Mouse (Mus musculus) forebrain, embryonic 11.5 days (tissue): Measurements from ENCODE around the gene Rnase1. TPM values are rescaled to one million over a fixed set of nuclear protein-coding genes. Genes with fewer than 3 reads are reported as not detected.

ENCODE experiments used
- ATAC-seq: fragments of 200-750 bp; cut with Nextera tagmentation; replicated peaks from 2 replicates; pipeline ENCODE4 v1.8.0; 2017; ENCODE audit warnings: moderate TSS enrichment; ENCODE audit not compliant: low FRiP score
- DNase-seq: peaks from one replicate; pipeline ENCODE4 v3.0.0-alpha.2; 2017; ENCODE audit warnings: low spot score
- H3K27ac ChIP-seq: fragments of 300-500 bp; sonication (generic); 2 replicates; pipeline ENCODE4 v1.5.1; 2014; ENCODE audit warnings: low read depth, low read length
- H3K27me3 ChIP-seq: fragments of 300-500 bp; sonication (generic); 2 replicates; pipeline ENCODE4 v1.6.1; 2014; ENCODE audit warnings: mild to moderate bottlenecking, low read length, mixed read lengths; ENCODE audit not compliant: control insufficient read depth, insufficient read depth
- H3K36me3 ChIP-seq: fragments of 300-500 bp; sonication (generic); 2 replicates; pipeline ENCODE4 v1.6.1; 2014; ENCODE audit warnings: mild to moderate bottlenecking, low read length, moderate library complexity, mixed read lengths; ENCODE audit not compliant: control insufficient read depth, insufficient read depth
- H3K4me1 ChIP-seq: fragments of 300-500 bp; sonication (generic); replicated peaks from 2 replicates; pipeline ENCODE4 v1.6.1; 2014; ENCODE audit warnings: low read length, mixed read lengths; ENCODE audit not compliant: control insufficient read depth, insufficient read depth
- H3K4me2 ChIP-seq: fragments of 300-500 bp; sonication (generic); 2 replicates; pipeline ENCODE4 v1.6.1; 2014; ENCODE audit warnings: low read depth, mild to moderate bottlenecking, low read length, moderate library complexity, mixed read lengths; ENCODE audit not compliant: severe bottlenecking
- H3K4me3 ChIP-seq: fragments of 300-500 bp; sonication (generic); 2 replicates; pipeline ENCODE4 v1.5.1; 2014; ENCODE audit warnings: low read depth, low read length
- H3K9ac ChIP-seq: fragments of 300-500 bp; sonication (generic); 2 replicates; pipeline ENCODE4 v1.6.1; 2014; ENCODE audit warnings: low read length
- H3K9me3 ChIP-seq: fragments of 300-500 bp; sonication (generic); 2 replicates; pipeline ENCODE4 v1.6.1; 2016; ENCODE audit warnings: low read length, mixed read lengths; ENCODE audit not compliant: control insufficient read depth
- WGBS: fragments of 180-500 bp; shearing (Covaris S2); extraction: QIAGEN DNeasy Blood & Tissue Kit; methylation state at CpG from one replicate; pipeline ENCODE4 v1.1.7; 2014; 5-methylcytosine and 5-hydroxymethylcytosine counted together
- polyA plus RNA-seq: library from polyadenylated mRNA; unstranded; fragments of >200 nt; fragmentation: Nextera tagmentation; extraction: Ambion mirVana; gene quantifications from 2 replicates; pipeline ENCODE4 v1.2.1, GENCODE M21; 2014

Gene Rnase1
- polyA plus RNA-seq, 1 experiment from 2014 or later = not detected

GRCm38 (mm10) chr14:51144451-51144850, 2.1 kb downstream of the Rnase1 start:
- Histone ChIP-seq H3K27me3 (no peaks in the 10 kb centered on the region), H3K9ac (no peak overlapping the region), H3K9me3 (no peaks in the 10 kb centered on the region), H3K36me3 (no peaks in the 10 kb centered on the region), H3K27ac (no peak overlapping the region), H3K4me3 (no peak overlapping the region), H3K4me1 (no peaks in the 10 kb centered on the region), H3K4me2 (no peak overlapping the region)
- DNase-seq = no peak
- 97% methylated on average over 4 of the region's 4 CpGs for WGBS
- ATAC-seq = no peak

GRCm38 (mm10) chr14:51143937-51144336, 2.6 kb downstream of the Rnase1 start:
- H3K27ac ChIP-seq = no peak overlapping the region
- H3K4me2 ChIP-seq = no peak overlapping the region
- no peak overlapping the region for H3K9ac ChIP-seq
- ATAC-seq = no peak
- H3K27me3 ChIP-seq = no peaks in the 10 kb centered on the region
- no peaks in the 10 kb centered on the region for H3K9me3 ChIP-seq
- no peaks in the 10 kb centered on the region for H3K4me1 ChIP-seq
- H3K36me3 ChIP-seq = no peaks in the 10 kb centered on the region
- no peak for DNase-seq
- no peak overlapping the region for H3K4me3 ChIP-seq
- WGBS = 84% methylated on average over 2 of the region's 2 CpGs

GRCm38 (mm10) chr14:51143287-51143686, 3.3 kb downstream of the Rnase1 start:
- H3K4me2 ChIP-seq = no peak overlapping the region
- DNase-seq (no peak), ATAC-seq (no peak)
- no peaks in the 10 kb centered on the region for H3K36me3 ChIP-seq
- no peak overlapping the region for H3K27ac ChIP-seq
- no peak overlapping the region for H3K9ac ChIP-seq
- WGBS = 89% methylated on average over 4 of the region's 4 CpGs
- H3K4me3 ChIP-seq = no peak overlapping the region
- H3K27me3 ChIP-seq = no peaks in the 10 kb centered on the region
- H3K9me3 ChIP-seq = no peaks in the 10 kb centered on the region
- no peaks in the 10 kb centered on the region for H3K4me1 ChIP-seq

- no peak for ATAC-seq
- Histone ChIP-seq H3K27ac (no peak overlapping the region), H3K9me3 (no peaks in the 10 kb centered on the region), H3K4me3 (no peak overlapping the region), H3K4me2 (no peak overlapping the region), H3K36me3 (no peaks in the 10 kb centered on the region), H3K27me3 (no peaks in the 10 kb centered on the region), H3K4me1 (no peaks in the 10 kb centered on the region), H3K9ac (no peak overlapping the region)
- WGBS = 86% methylated on average over 3 of the region's 3 CpGs
- DNase-seq = no peak
Measured at GRCm38 (mm10) chr14:51142568-51142967, 4.0 kb downstream of the Rnase1 start.

GRCm38 (mm10) chr14:51142119-51142518, 4.5 kb downstream of the Rnase1 start:
- Histone ChIP-seq H3K27me3 (no peaks in the 10 kb centered on the region), H3K9ac (no peak overlapping the region), H3K4me3 (no peak overlapping the region), H3K27ac (no peak overlapping the region), H3K4me1 (no peaks in the 10 kb centered on the region), H3K36me3 (no peaks in the 10 kb centered on the region), H3K9me3 (no peaks in the 10 kb centered on the region), H3K4me2 (no peak overlapping the region)
- WGBS = 88% methylated on average over 4 of the region's 4 CpGs
- DNase-seq (no peak), ATAC-seq (no peak)

GRCm38 (mm10) chr14:51140342-51140741, 6.2 kb downstream of the Rnase1 start:
- Histone ChIP-seq H3K4me1 (no peaks in the 10 kb centered on the region), H3K27me3 (no peaks in the 10 kb centered on the region), H3K27ac (no peak overlapping the region), H3K9ac (no peak overlapping the region), H3K4me2 (no peak overlapping the region), H3K36me3 (no peaks in the 10 kb centered on the region), H3K9me3 (no peaks in the 10 kb centered on the region), H3K4me3 (no peak overlapping the region)
- 76% methylated on average over 2 of the region's 2 CpGs for WGBS
- ATAC-seq = no peak
- DNase-seq = no peak

DNA sequence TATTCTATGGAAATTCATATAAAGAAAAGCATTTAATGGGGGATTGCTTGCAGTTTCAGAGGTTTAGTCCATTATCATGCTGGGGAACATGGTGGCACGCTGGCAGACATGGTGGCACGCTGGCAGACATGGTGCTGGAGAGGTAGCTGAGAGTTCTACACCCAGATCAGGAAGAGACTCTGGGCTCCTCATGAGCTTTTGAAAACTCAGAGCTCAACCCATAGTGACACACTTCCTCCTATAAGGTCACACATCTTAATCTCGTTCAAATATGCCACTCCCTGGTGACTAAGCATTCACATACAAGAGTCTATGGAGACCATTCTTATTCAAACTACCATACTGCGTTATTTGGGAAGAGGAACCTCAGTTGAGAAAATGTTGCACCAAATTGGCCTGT, 14.2 kb downstream of the Rnase1 start:
- Histone ChIP-seq H3K9me3 (no peaks in the 10 kb centered on the region), H3K36me3 (no peaks in the 10 kb centered on the region)
- no peak for DNase-seq

GRCm38 (mm10) chr14:51131086-51131815, 15.3 kb downstream of the Rnase1 start:
- Histone ChIP-seq H3K4me1 (no peaks in the 10 kb centered on the region), H3K36me3 (no peaks in the 10 kb centered on the region), H3K4me2 (no peak overlapping the region), H3K9me3 (no peaks in the 10 kb centered on the region), H3K4me3 (no peak overlapping the region), H3K27me3 (no peaks in the 10 kb centered on the region), H3K9ac (no peak overlapping the region), H3K27ac (no peak overlapping the region)
- 74% methylated on average over 7 of the region's 7 CpGs for WGBS
- ATAC-seq (no peak), DNase-seq (no peak)

More for the DNA sequence above, 14.2 kb downstream of the Rnase1 start:
- H3K4me3 ChIP-seq = no peak overlapping the region
- no peak for ATAC-seq
- H3K27me3 ChIP-seq = no peaks in the 10 kb centered on the region
- no peak overlapping the region for H3K9ac ChIP-seq
- no peaks in the 10 kb centered on the region for H3K4me1 ChIP-seq
- no peak overlapping the region for H3K27ac ChIP-seq
- WGBS = 90% methylated on average over 4 of the region's 4 CpGs
- H3K4me2 ChIP-seq = no peak overlapping the region

GRCm38 (mm10) chr14:51130315-51130940, 16.2 kb downstream of the Rnase1 start:
- Histone ChIP-seq H3K9ac (no peak overlapping the region), H3K27me3 (no peaks in the 10 kb centered on the region), H3K4me2 (no peak overlapping the region), H3K4me1 (no peaks in the 10 kb centered on the region), H3K36me3 (no peaks in the 10 kb centered on the region), H3K4me3 (no peak overlapping the region), H3K27ac (no peak overlapping the region), H3K9me3 (no peaks in the 10 kb centered on the region)
- ATAC-seq (no peak), DNase-seq (no peak)
- 90% methylated on average over 9 of the region's 9 CpGs for WGBS
